12 mouse cellular contexts compared by ENCODE assay signal in genomic region chr19:4999445-5000140, GRCm38 (mm10). TPM values are rescaled to one million over a fixed set of nuclear protein-coding genes. Genes with fewer than 3 reads are reported as not detected.
A peak's percentile ranks its signal among the peaks of the same experiment; 100 is the strongest.
DNase-seq lines count a peak whose midpoint lies in the region; ATAC-seq lines count a peak whose summit lies in the region.
"Had no signal": no experiment of that assay in that cellular context is flagged by ENCODE, and none has a peak within 500 bp of the region (broad histone marks: within the 10 kb centered on the region; RNA-seq: fewer than 3 reads in every experiment).

No protein-coding gene starts in this region.

- ATAC-seq in hindbrain, embryonic 15.5 days (ENCODE audit: low FRiP score, low read depth), result no peak
- ATAC-seq: inflammation-experienced regulatory T-cells, adult 6 months had no signal

- intact Hi-C loops in left cerebral cortex, postnatal 14 days (cut with DNase I), result loop anchor here (5.0 kb wide), 2 partner anchors 37 to 242 kb away; partner anchors contain the start of genes Mrpl11 and Rbm4b

- H3K9ac ChIP-seq in hindbrain, embryonic 15.5 days, result 0 out of 2 replicates have a peak overlapping the region, but pooled peaks have one; percentile 20
- H3K9ac ChIP-seq: embryonic facial prominence, embryonic 13.5 days had no signal

- H3K4me1 ChIP-seq in hindbrain, embryonic 15.5 days (replicated peaks), result peaks cover 51% of the 10 kb centered on the region
- peaks cover 13% of the 10 kb centered on the region for H3K4me1 ChIP-seq in hindbrain, embryonic 10.5 days (replicated peaks)

- 68% methylated on average over 6 of the region's 6 CpGs for WGBS in hindbrain, embryonic 15.5 days
- 82% methylated on average over 6 of the region's 6 CpGs for WGBS in hindbrain, embryonic 10.5 days

- no peaks in the 10 kb centered on the region for H3K9me3 ChIP-seq in hindbrain, embryonic 15.5 days
- no peaks in the 10 kb centered on the region for H3K9me3 ChIP-seq in hindbrain, embryonic 10.5 days
- H3K9me3 ChIP-seq: embryonic facial prominence, embryonic 13.5 days had no signal

- no peak overlapping the region for H3K27ac ChIP-seq in hindbrain, embryonic 15.5 days (replicated peaks)
- no peak overlapping the region for H3K27ac ChIP-seq in hindbrain, embryonic 10.5 days
- H3K27ac ChIP-seq: embryonic facial prominence, embryonic 13.5 days had no signal

- no peak overlapping the region for H3K4me3 ChIP-seq in hindbrain, embryonic 15.5 days
- H3K4me3 ChIP-seq in hindbrain, embryonic 10.5 days, result no peak overlapping the region
- H3K4me3 ChIP-seq: embryonic facial prominence, embryonic 13.5 days had no signal

- no peak for DNase-seq in hindbrain, embryonic 10.5 days (ENCODE audit: low spot score)
- DNase-seq in NIH3T3 (ENCODE audit: low read depth), result peak; percentile 59
- DNase-seq in adipocyte (ENCODE audit: low spot score), result peak; percentile 53
- peak; percentile 55 to 82 for DNase-seq in left cerebral cortex, postnatal 14 days (ENCODE audit: low spot score in 2 of 2)
- DNase-seq in urinary bladder, adult 2 months (ENCODE audit: low spot score), result no peak
- no peak for DNase-seq in adrenal gland, postnatal 25 days
- DNase-seq: gastrocnemius, postnatal 10 days; lung, adult 2 months had no signal

- peak overlapping the region; percentile 14 for H3K4me2 ChIP-seq in hindbrain, embryonic 15.5 days
- H3K4me2 ChIP-seq: embryonic facial prominence, embryonic 13.5 days had no signal

- 0 out of 2 replicates have a peak, but pooled peaks cover 3% of the 10 kb centered on the region for H3K27me3 ChIP-seq in hindbrain, embryonic 15.5 days
- H3K27me3 ChIP-seq in hindbrain, embryonic 10.5 days (ENCODE audit: insufficient read depth, poor library complexity, severe bottlenecking), result peaks cover 41% of the 10 kb centered on the region

- no peaks in the 10 kb centered on the region for H3K36me3 ChIP-seq in hindbrain, embryonic 15.5 days
- H3K36me3 ChIP-seq in hindbrain, embryonic 10.5 days, result no peaks in the 10 kb centered on the region
- H3K36me3 ChIP-seq: embryonic facial prominence, embryonic 13.5 days had no signal

RNA-seq across cellular contexts. Expression of gene Npas4, which starts 9.5 kb away (rescaled TPM):
- 0.31 and 0.51 TPM in 2 replicates for polyA plus RNA-seq in hindbrain, embryonic 15.5 days (2015; fragmentation: Nextera tagmentation; extraction: Ambion mirVana)
- polyA plus RNA-seq in hindbrain, embryonic 10.5 days (2016; fragmentation: Nextera tagmentation; extraction: Ambion mirVana), result not detected in 2 replicates
- total RNA-seq in left cerebral cortex, postnatal 14 days (2021), result 10 to 100 TPM; 10.7 to 11.3 TPM
- polyA plus RNA-seq in urinary bladder, adult 2 months (2012; rRNA removed), result 5.7 and 7.4 TPM in 2 replicates
- 0.33 and 0.43 TPM in 2 replicates for total RNA-seq in adrenal gland, postnatal 25 days (2021)
- total RNA-seq: MEL had no signal
- polyA plus RNA-seq: embryonic facial prominence, embryonic 13.5 days had no signal

RNA-seq across cellular contexts. Expression of gene Slc29a2, which starts 24.1 kb away (rescaled TPM):
- polyA plus RNA-seq in hindbrain, embryonic 15.5 days (2015; fragmentation: Nextera tagmentation; extraction: Ambion mirVana), result 12.2 and 15.4 TPM in 2 replicates
- 5.5 and 8.4 TPM in 2 replicates for polyA plus RNA-seq in hindbrain, embryonic 10.5 days (2016; fragmentation: Nextera tagmentation; extraction: Ambion mirVana)
- 10 to 100 TPM; 17.2 to 21.6 TPM for total RNA-seq in left cerebral cortex, postnatal 14 days (2021)
- polyA plus RNA-seq in urinary bladder, adult 2 months (2012; rRNA removed), result 4.6 and 5.9 TPM in 2 replicates
- total RNA-seq in adrenal gland, postnatal 25 days (2021), result 4.9 and 5.0 TPM in 2 replicates

RNA-seq across cellular contexts. Expression of gene Mrpl11, which starts 37.6 kb away (rescaled TPM):
- polyA plus RNA-seq in hindbrain, embryonic 15.5 days (2015; fragmentation: Nextera tagmentation; extraction: Ambion mirVana), result 95.7 and 101 TPM in 2 replicates
- 157 and 163 TPM in 2 replicates for polyA plus RNA-seq in hindbrain, embryonic 10.5 days (2016; fragmentation: Nextera tagmentation; extraction: Ambion mirVana)
- 10 to 100 TPM; 60.2 to 61.9 TPM for total RNA-seq in left cerebral cortex, postnatal 14 days (2021)
- polyA plus RNA-seq in urinary bladder, adult 2 months (2012; rRNA removed), result 48.5 and 57.5 TPM in 2 replicates
- total RNA-seq in adrenal gland, postnatal 25 days (2021), result 51.7 and 51.8 TPM in 2 replicates

RNA-seq across cellular contexts. Expression of gene B4gat1, which starts 39.0 kb away (rescaled TPM):
- polyA plus RNA-seq in hindbrain, embryonic 15.5 days (2015; fragmentation: Nextera tagmentation; extraction: Ambion mirVana), result 93.1 and 97.9 TPM in 2 replicates
- 38.8 and 41.6 TPM in 2 replicates for polyA plus RNA-seq in hindbrain, embryonic 10.5 days (2016; fragmentation: Nextera tagmentation; extraction: Ambion mirVana)
- total RNA-seq in left cerebral cortex, postnatal 14 days (2021), result 100 to 1,000 TPM; 148 to 151 TPM
- polyA plus RNA-seq in urinary bladder, adult 2 months (2012; rRNA removed), result 30.4 and 33.5 TPM in 2 replicates
- 16.3 and 41.8 TPM in 2 replicates for total RNA-seq in adrenal gland, postnatal 25 days (2021)

RNA-seq across cellular contexts. Expression of gene AC124502.3, which starts 39.1 kb away (rescaled TPM):
- polyA plus RNA-seq in hindbrain, embryonic 15.5 days (2015; fragmentation: Nextera tagmentation; extraction: Ambion mirVana), result 2.7 and 5.1 TPM in 2 replicates
- polyA plus RNA-seq in hindbrain, embryonic 10.5 days (2016; fragmentation: Nextera tagmentation; extraction: Ambion mirVana), result 2.4 and 3.2 TPM in 2 replicates
- total RNA-seq in left cerebral cortex, postnatal 14 days (2021), result 1 to 10 TPM; 4.8 to 6.2 TPM
- polyA plus RNA-seq in urinary bladder, adult 2 months (2012; rRNA removed), result 1.9 and 2.3 TPM in 2 replicates
- total RNA-seq in adrenal gland, postnatal 25 days (2021), result 1.7 and 9.8 TPM in 2 replicates

Comparison
In these comparisons a context has a peak if more than half of its experiments do, and no peak if none do; other contexts are left out.
1. DNase-seq: peak in NIH3T3 (single experiment), adipocyte (single experiment) and left cerebral cortex, postnatal 14 days (2 of 2); none in hindbrain, embryonic 10.5 days (single experiment), urinary bladder, adult 2 months (single experiment) and adrenal gland, postnatal 25 days (single experiment).